Mouse (Mus musculus): ENCODE measurements around the gene Tmem259. TPM values are rescaled to one million over a fixed set of nuclear protein-coding genes. Genes with fewer than 3 reads are reported as not detected.

Gene Tmem259
- 16.0 and 19.5 TPM in 2 replicates for polyA plus RNA-seq (2015; fragmentation: Nextera tagmentation; extraction: Ambion mirVana)

GRCm38 (mm10) chr10:79984195-79984816 lies at the start of gene Tmem259:
Tmem259 (minus strand) TSS chr10:79984330.
- peak within 1 kb of the TSS; percentile 89 for H3K4me2 ChIP-seq (replicated peaks)
- peak; percentile 77 for ATAC-seq (ENCODE audit: low FRiP score, low read depth)
- peak within 1 kb of the TSS; percentile 97 for H3K27ac ChIP-seq
- H3K4me3 ChIP-seq, result peak within 1 kb of the TSS; percentile 74
- H3K9me3 ChIP-seq, result no peaks in the 10 kb centered on the region
- H3K4me1 ChIP-seq, result peaks cover 63% of the 10 kb centered on the region
- peak within 1 kb of the TSS; percentile 92 for H3K9ac ChIP-seq
- WGBS, result 0% methylated on average over 32 of the region's 49 CpGs
- no peaks in the 10 kb centered on the region for H3K27me3 ChIP-seq
- peaks cover 21% of the 10 kb centered on the region for H3K36me3 ChIP-seq

DNA sequence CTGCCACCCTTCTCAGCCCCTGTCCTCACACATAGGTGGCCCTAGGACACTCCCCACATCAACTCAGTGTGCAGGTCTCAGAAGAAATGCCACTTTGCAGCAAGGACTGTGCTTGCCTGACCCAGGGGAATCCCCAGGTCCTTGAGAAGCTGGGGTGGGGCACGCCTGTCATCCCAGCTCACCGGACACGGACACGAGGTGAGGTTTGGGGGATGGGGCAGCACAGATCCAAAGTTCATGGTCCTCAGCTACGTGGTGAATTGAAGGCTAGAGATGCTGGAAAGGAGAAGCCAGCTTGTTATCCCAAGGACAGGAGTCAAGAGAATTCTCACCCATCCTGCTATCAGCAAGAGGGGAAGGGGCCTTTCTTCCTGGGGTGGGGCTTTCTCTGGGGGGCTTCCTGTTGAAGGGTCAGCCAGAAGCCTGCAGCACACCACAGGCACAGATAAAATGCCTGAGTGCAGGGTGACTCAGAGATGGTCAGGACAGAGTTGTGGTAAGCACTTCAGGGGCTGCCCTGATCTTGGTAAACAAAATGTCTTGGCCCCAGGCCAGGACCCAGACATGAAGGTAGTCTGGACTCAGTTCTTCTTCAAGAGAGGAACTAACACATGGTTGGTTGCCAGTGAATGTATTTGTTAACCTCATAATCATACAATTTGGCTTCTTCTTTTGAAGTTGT lies 48.8 kb upstream of the Tmem259 start:
- H3K27ac ChIP-seq, result peak overlapping the region; percentile 22; the same call in 1 of the 2 replicates
- H3K4me2 ChIP-seq (replicated peaks), result no peak overlapping the region
- no peak for ATAC-seq (ENCODE audit: low FRiP score, low read depth)
- H3K4me3 ChIP-seq, result no peak overlapping the region
- H3K9me3 ChIP-seq, result no peaks in the 10 kb centered on the region
- WGBS, result 63% methylated on average over 5 of the region's 5 CpGs
- H3K27me3 ChIP-seq, result no peaks in the 10 kb centered on the region
- H3K9ac ChIP-seq, result 0 out of 2 replicates have a peak overlapping the region, but pooled peaks have one; percentile 26
- peaks cover 7% of the 10 kb centered on the region for H3K4me1 ChIP-seq
- H3K36me3 ChIP-seq, result peaks cover 42% of the 10 kb centered on the region

DNA sequence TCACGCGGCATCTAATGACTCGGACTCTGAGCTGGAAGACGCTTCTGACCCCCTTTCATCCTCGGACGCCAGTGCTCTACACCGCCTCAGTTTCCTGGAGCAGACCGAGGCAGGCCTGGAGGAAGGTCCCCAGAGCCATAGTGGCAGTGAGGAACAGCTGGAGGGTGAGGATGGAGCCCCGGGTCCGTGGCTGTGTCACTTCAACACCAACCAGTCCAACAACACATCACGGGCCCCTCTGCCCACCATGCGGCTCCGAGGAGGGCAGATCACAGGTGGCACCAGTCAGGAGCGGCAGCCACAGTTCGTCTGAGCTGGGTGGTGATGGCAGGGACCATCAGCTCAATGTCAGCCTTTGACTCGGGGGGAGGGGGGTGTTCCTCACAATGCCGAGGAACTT lies 46.6 kb upstream of the Tmem259 start:
- Histone ChIP-seq H3K27me3 (no peaks in the 10 kb centered on the region), H3K4me3 (no peak overlapping the region), H3K9ac (no peak overlapping the region; the same call in 1 of the 2 replicates), H3K36me3 (peaks cover 20% of the 10 kb centered on the region), H3K4me2 (replicated peaks) (no peak overlapping the region), H3K4me1 (0 out of 2 replicates have a peak, but pooled peaks cover 5% of the 10 kb centered on the region), H3K27ac (no peak overlapping the region), H3K9me3 (no peaks in the 10 kb centered on the region)
- ATAC-seq (ENCODE audit: low FRiP score, low read depth), result no peak
- WGBS, result 87% methylated on average over 17 of the region's 17 CpGs

DNA sequence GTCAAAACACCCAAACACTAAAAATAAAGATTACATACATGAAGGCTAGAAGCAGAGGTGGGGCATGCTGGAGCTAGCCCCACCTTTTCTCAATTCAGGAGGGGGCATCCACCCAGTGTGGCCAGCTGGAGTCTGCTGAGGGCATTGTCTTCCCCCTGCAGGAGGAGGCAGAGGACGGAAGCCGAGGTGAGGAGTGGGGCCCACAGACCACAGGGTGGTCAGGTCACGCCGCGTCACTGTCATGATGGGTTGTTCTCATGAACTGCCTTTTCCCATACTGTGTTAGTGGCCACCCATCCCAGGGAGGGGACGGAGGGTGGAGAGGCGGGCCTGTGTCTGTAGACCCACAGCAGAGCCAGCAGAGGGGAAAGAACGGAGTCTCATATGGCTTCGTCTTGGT lies 46.1 kb upstream of the Tmem259 start:
- Histone ChIP-seq H3K27me3 (no peaks in the 10 kb centered on the region), H3K36me3 (peaks cover 15% of the 10 kb centered on the region), H3K9ac (no peak overlapping the region), H3K4me1 (0 out of 2 replicates have a peak, but pooled peaks cover 5% of the 10 kb centered on the region), H3K4me2 (replicated peaks) (no peak overlapping the region), H3K4me3 (no peak overlapping the region), H3K27ac (no peak overlapping the region), H3K9me3 (no peaks in the 10 kb centered on the region)
- 82% methylated on average over 9 of the region's 9 CpGs for WGBS
- no peak for ATAC-seq (ENCODE audit: low FRiP score, low read depth)

DNA sequence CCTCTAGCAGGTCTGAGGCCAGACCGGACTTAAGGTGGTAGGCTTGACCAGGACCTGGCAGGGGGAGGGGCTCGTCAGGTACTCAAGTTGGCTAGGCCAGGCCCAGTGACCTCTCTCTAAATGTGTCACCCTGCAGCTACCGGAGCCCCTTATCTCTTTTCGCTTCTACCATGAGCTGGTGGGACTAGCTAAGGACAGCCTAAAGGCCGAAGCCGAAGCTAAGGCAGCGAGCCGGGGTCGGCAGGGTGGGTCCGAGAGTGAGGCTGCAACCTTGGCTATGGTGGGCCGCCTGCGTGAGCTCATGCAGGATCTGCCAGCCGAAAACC lies 44.4 kb upstream of the Tmem259 start:
- 95% methylated on average over 13 of the region's 13 CpGs for WGBS
- Histone ChIP-seq H3K27me3 (no peaks in the 10 kb centered on the region), H3K4me2 (replicated peaks) (no peak overlapping the region), H3K36me3 (peaks cover 9% of the 10 kb centered on the region; the same call in 1 of the 2 replicates), H3K27ac (no peak overlapping the region), H3K9ac (no peak overlapping the region), H3K4me1 (no peaks in the 10 kb centered on the region), H3K4me3 (no peak overlapping the region), H3K9me3 (no peaks in the 10 kb centered on the region)
- no peak for ATAC-seq (ENCODE audit: low FRiP score, low read depth)

GRCm38 (mm10) chr10:80027681-80028520 lies 43.8 kb upstream of the Tmem259 start:
- H3K27me3 ChIP-seq, result no peaks in the 10 kb centered on the region
- no peak overlapping the region for H3K4me2 ChIP-seq (replicated peaks)
- no peak overlapping the region for H3K27ac ChIP-seq
- H3K9ac ChIP-seq, result no peak overlapping the region
- no peaks in the 10 kb centered on the region for H3K4me1 ChIP-seq
- peaks cover 11% of the 10 kb centered on the region; the same call in 1 of the 2 replicates for H3K36me3 ChIP-seq
- ATAC-seq (ENCODE audit: low FRiP score, low read depth), result no peak
- no peaks in the 10 kb centered on the region for H3K9me3 ChIP-seq
- 71% methylated on average over 20 of the region's 20 CpGs for WGBS
- H3K4me3 ChIP-seq, result no peak overlapping the region

DNA sequence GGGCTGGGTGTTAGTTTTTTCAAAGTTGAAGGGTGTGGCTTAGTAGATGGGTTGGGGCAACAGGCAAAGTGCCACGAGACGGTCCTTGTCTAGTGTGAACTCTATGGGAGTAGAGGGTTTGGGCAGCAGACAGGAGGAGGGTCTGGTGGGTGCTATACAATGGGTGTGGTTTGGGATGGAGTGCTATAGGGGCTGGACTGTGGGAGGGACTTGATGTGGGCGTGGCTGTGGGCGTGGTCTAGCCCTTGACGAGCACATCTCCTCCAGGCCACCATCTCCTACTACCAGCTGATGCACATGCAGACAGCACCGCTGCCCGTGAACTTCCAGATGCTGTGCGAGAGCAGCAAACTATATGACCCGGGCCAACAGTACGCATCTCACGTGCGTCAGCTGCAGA lies 41.8 kb upstream of the Tmem259 start:
- Histone ChIP-seq H3K27ac (no peak overlapping the region), H3K4me2 (replicated peaks) (no peak overlapping the region), H3K27me3 (no peaks in the 10 kb centered on the region), H3K9me3 (no peaks in the 10 kb centered on the region), H3K9ac (no peak overlapping the region), H3K36me3 (peaks cover 21% of the 10 kb centered on the region), H3K4me1 (no peaks in the 10 kb centered on the region), H3K4me3 (no peak overlapping the region)
- WGBS, result 57% methylated on average over 12 of the region's 12 CpGs
- ATAC-seq (ENCODE audit: low FRiP score, low read depth), result no peak; the same call in 1 of the 2 replicates

DNA sequence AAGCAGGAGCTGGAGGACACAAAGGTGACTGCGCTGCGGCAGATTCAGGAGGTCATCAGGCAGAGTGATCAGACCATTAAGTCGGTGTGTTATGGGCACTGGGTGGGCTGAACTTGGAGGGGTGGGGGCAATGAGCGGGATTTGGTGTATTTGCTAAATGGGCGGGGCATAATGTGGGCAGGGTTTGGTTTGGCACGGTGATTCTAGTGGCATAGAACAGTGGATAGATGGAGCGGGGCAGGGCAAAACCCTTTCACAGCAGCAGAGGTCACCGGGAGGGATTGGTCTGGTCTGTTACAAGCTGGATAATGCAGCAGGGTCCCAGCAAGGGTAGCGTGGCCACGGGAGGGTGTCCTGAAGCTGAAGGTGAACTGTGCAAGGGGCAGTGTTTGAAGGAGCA lies 41.3 kb upstream of the Tmem259 start:
- Histone ChIP-seq H3K4me2 (replicated peaks) (no peak overlapping the region), H3K9ac (no peak overlapping the region), H3K27me3 (no peaks in the 10 kb centered on the region), H3K36me3 (peaks cover 21% of the 10 kb centered on the region), H3K27ac (no peak overlapping the region), H3K4me1 (peaks cover 3% of the 10 kb centered on the region; the same call in 1 of the 2 replicates), H3K9me3 (no peaks in the 10 kb centered on the region), H3K4me3 (no peak overlapping the region)
- WGBS, result 77% methylated on average over 10 of the region's 10 CpGs
- no peak for ATAC-seq (ENCODE audit: low FRiP score, low read depth)

DNA sequence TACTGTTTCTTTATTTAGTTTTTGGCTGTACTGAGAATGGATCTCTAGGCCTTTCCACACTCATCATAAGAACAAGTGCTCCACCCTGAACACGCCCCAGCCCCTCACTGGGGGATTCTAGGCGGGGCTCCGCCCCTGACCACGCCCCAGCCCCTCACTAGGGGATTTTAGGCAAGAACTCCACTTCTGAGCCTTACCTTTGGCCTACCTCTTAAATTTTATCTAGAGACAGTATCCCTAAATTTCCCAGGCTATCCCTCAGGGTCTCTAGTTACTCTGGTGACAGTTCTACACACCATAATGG lies 40.9 kb upstream of the Tmem259 start:
- no peak overlapping the region for H3K4me2 ChIP-seq (replicated peaks)
- 54% methylated on average over 4 of the region's 4 CpGs for WGBS
- no peak overlapping the region for H3K9ac ChIP-seq

DNA sequence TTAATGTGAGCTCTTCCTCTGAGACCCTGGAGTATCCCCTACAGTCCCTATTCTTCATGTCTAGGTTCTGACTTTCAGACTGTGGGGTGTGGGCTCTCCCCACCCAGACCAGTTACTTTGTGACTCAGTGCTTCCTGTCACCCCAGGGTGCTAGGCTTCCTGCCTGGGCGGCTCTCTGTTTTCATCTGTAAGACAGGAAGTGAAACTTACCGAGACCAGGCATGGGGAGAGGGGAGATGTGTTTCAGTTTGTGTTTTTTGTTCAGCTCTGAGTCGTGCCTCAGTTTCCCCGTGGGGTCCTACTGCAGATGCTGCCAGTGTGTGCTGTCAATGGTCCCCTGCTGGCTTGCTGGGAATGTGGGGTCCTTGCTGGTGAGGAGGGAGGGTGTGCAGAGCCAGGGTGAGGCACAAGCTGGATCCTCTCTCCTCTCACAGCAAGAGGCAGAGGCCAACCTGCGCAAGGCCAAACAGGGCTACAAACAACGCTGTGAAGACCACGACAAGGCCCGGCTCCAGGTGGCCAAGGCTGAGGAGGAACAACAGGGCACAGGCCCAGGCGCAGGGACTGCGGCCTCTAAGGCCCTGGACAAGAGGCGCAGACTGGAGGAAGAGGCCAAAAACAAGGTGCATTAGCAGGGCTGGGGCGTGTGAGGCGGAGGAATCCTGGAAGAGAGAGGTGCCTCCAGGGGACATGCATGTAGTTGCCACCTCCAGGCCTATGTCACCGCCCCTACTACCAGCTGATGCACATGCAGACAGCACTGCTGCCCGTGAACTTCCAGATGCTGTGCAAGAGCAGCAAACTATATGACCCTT lies 40.3 kb upstream of the Tmem259 start:
- 77% methylated on average over 15 of the region's 15 CpGs for WGBS
- no peak overlapping the region for H3K4me3 ChIP-seq
- no peak overlapping the region for H3K9ac ChIP-seq
- no peak for ATAC-seq (ENCODE audit: low FRiP score, low read depth)
- H3K27ac ChIP-seq, result no peak overlapping the region
- no peak overlapping the region for H3K4me2 ChIP-seq (replicated peaks)
- peaks cover 2% of the 10 kb centered on the region; the same call in 1 of the 2 replicates for H3K27me3 ChIP-seq
- H3K9me3 ChIP-seq, result no peaks in the 10 kb centered on the region
- peaks cover 21% of the 10 kb centered on the region for H3K36me3 ChIP-seq
- peaks cover 13% of the 10 kb centered on the region for H3K4me1 ChIP-seq

More for the DNA sequence above, 40.9 kb upstream of the Tmem259 start:
- no peaks in the 10 kb centered on the region for H3K9me3 ChIP-seq
- peaks cover 2% of the 10 kb centered on the region; the same call in 1 of the 2 replicates for H3K27me3 ChIP-seq
- no peak overlapping the region for H3K4me3 ChIP-seq
- no peak for ATAC-seq (ENCODE audit: low FRiP score, low read depth)
- H3K36me3 ChIP-seq, result peaks cover 21% of the 10 kb centered on the region
- no peak overlapping the region for H3K27ac ChIP-seq
- peaks cover 8% of the 10 kb centered on the region for H3K4me1 ChIP-seq

DNA sequence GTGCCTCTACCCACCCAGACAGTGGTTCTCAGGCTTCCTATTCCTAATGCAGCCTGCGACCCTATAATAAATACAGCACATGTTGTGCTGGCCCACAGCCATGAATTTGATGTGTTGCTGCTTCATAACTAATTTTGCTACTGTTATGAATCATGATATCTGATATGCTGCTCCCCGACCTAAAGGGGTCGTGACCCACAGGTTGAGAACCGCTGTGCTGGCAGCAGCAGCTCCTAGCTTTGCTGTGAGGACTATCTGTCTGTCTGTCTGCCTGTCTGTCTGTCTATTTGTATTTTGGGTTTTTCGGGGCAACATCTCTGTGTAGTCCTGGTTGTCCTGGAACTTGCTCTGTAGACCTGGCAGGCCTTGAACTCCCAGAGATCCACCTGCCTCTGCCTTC lies 39.6 kb upstream of the Tmem259 start:
- WGBS, result 84% methylated on average over 5 of the region's 5 CpGs
- Histone ChIP-seq H3K36me3 (peaks cover 18% of the 10 kb centered on the region), H3K9me3 (no peaks in the 10 kb centered on the region), H3K9ac (no peak overlapping the region), H3K4me1 (peaks cover 20% of the 10 kb centered on the region), H3K4me3 (no peak overlapping the region), H3K27me3 (peaks cover 6% of the 10 kb centered on the region; the same call in 1 of the 2 replicates), H3K27ac (no peak overlapping the region), H3K4me2 (replicated peaks) (no peak overlapping the region)
- no peak for ATAC-seq (ENCODE audit: low FRiP score, low read depth)
